Mouse (Mus musculus) lung, postnatal 36 days (tissue): Measurements from ENCODE around the gene Eps8l1.

Source experiments
- DNase-seq: peaks from one replicate; pipeline ENCODE4 v3.0.0; 2022; ENCODE audit warnings: mixed read lengths

Eps8l1 gene

GRCm38 (mm10) chr7:4478796-4479291 is 18.4 kb downstream of the Eps8l1 start:
- DNase-seq = no peak

- DNase-seq = peak; percentile 61
Observed at GRCm38 (mm10) chr7:4479674-4480073, 19.2 kb downstream of the Eps8l1 start.

GRCm38 (mm10) chr7:4482281-4482680 is 21.8 kb downstream of the Eps8l1 start:
- no peak for DNase-seq

- DNase-seq = peak; percentile 76
Observed at GRCm38 (mm10) chr7:4491308-4491707, 30.8 kb downstream of the Eps8l1 start.

GRCm38 (mm10) chr7:4492284-4493224 is 32.1 kb downstream of the Eps8l1 start:
- DNase-seq = peak; percentile 44

GRCm38 (mm10) chr7:4493991-4494390 is 33.5 kb downstream of the Eps8l1 start:
- no peak for DNase-seq

- DNase-seq = no peak
Observed at GRCm38 (mm10) chr7:4496468-4496867, 36.0 kb downstream of the Eps8l1 start.

- no peak for DNase-seq
Observed at GRCm38 (mm10) chr7:4497271-4497903, 36.9 kb downstream of the Eps8l1 start.

GRCm38 (mm10) chr7:4498251-4498650 is 37.8 kb downstream of the Eps8l1 start:
- DNase-seq = peak; percentile 94

GRCm38 (mm10) chr7:4499034-4499433 is 38.6 kb downstream of the Eps8l1 start:
- DNase-seq = no peak

GRCm38 (mm10) chr7:4500892-4501471 is 40.5 kb downstream of the Eps8l1 start:
- peak; percentile 54 for DNase-seq

GRCm38 (mm10) chr7:4501558-4502397 is 41.3 kb downstream of the Eps8l1 start, which contains the start of gene Ppp1r12c:
TSS of gene Ppp1r12c (minus strand) at chr7:4501680.
- DNase-seq = peak; percentile 96

- DNase-seq = peak; percentile 83
Observed at GRCm38 (mm10) chr7:4502421-4503090, 42.1 kb downstream of the Eps8l1 start.

- DNase-seq = no peak
Observed at GRCm38 (mm10) chr7:4503100-4503499, 42.6 kb downstream of the Eps8l1 start.

GRCm38 (mm10) chr7:4503858-4504257 is 43.4 kb downstream of the Eps8l1 start:
- no peak for DNase-seq

- DNase-seq = peak; percentile 29
Observed at GRCm38 (mm10) chr7:4504646-4505435, 44.4 kb downstream of the Eps8l1 start.

- DNase-seq = no peak
Observed at GRCm38 (mm10) chr7:4507220-4507619, 46.7 kb downstream of the Eps8l1 start.

GRCm38 (mm10) chr7:4508062-4508738 is 47.7 kb downstream of the Eps8l1 start:
- no peak for DNase-seq

GRCm38 (mm10) chr7:4508739-4509116 is 48.3 kb downstream of the Eps8l1 start:
- no peak for DNase-seq

- DNase-seq = peak; percentile 86
Observed at GRCm38 (mm10) chr7:4509863-4510608, 49.6 kb downstream of the Eps8l1 start.
